Mouse (Mus musculus) forebrain, embryonic 12.5 days (tissue): ENCODE measurements around the gene Gm614. TPM values are rescaled to one million over a fixed set of nuclear protein-coding genes. Genes with fewer than 3 reads are reported as not detected.

ENCODE experiments used
- ATAC-seq: fragments of 200-750 bp; cut with Nextera tagmentation; 2 replicates; pipeline ENCODE4 v1.8.0; 2017; ENCODE audit warnings: moderate TSS enrichment; ENCODE audit not compliant: low FRiP score
- H3K27ac ChIP-seq: fragments of 300-500 bp; sonication (generic); 2 replicates; pipeline ENCODE4 v1.5.1; 2016; ENCODE audit warnings: mild to moderate bottlenecking
- H3K27me3 ChIP-seq: fragments of 300-500 bp; sonication (generic); 2 replicates; pipeline ENCODE4 v1.6.1; 2016; ENCODE audit warnings: mild to moderate bottlenecking
- H3K36me3 ChIP-seq: fragments of 300-500 bp; sonication (generic); replicated peaks from 2 replicates; pipeline ENCODE4 v1.6.1; 2016; ENCODE audit warnings: mild to moderate bottlenecking
- H3K4me1 ChIP-seq: fragments of 300-500 bp; sonication (generic); 2 replicates; pipeline ENCODE4 v1.6.1; 2016
- H3K4me2 ChIP-seq: fragments of 300-500 bp; sonication (generic); 2 replicates; pipeline ENCODE4 v1.6.1; 2016; ENCODE audit warnings: mild to moderate bottlenecking, moderate library complexity
- H3K4me3 ChIP-seq: fragments of 300-500 bp; sonication (generic); replicated peaks from 2 replicates; pipeline ENCODE4 v1.5.1; 2016; ENCODE audit warnings: mild to moderate bottlenecking
- H3K9ac ChIP-seq: fragments of 300-500 bp; sonication (generic); 2 replicates; pipeline ENCODE4 v1.6.1; 2016; ENCODE audit warnings: mild to moderate bottlenecking
- H3K9me3 ChIP-seq: fragments of 300-500 bp; sonication (generic); 2 replicates; pipeline ENCODE4 v1.6.1; 2016
- WGBS: fragments of 180-500 bp; shearing (Covaris S2); methylation state at CpG from one replicate; pipeline ENCODE4 v1.1.7; 2016; 5-methylcytosine and 5-hydroxymethylcytosine counted together
- polyA plus RNA-seq: library from polyadenylated mRNA; unstranded; fragments of >200 nt; fragmentation: Nextera tagmentation; extraction: Ambion mirVana; gene quantifications from 2 replicates; pipeline ENCODE4 v1.2.1, GENCODE M21; 2016

Gm614 gene
- polyA plus RNA-seq, 1 experiment from 2014 or later: not detected

- peak; percentile 33; the same call in 1 of the 2 replicates for ATAC-seq
- Histone ChIP-seq H3K4me3 (peak overlapping the region; percentile 51), H3K27ac (no peak overlapping the region), H3K4me1 (peaks cover 9% of the 10 kb centered on the region), H3K27me3 (peaks cover 8% of the 10 kb centered on the region; the same call in 1 of the 2 replicates), H3K9ac (peak overlapping the region; percentile 61), H3K9me3 (no peaks in the 10 kb centered on the region), H3K4me2 (peak overlapping the region; percentile 69), H3K36me3 (0 out of 2 replicates have a peak, but pooled peaks cover 5% of the 10 kb centered on the region)
- WGBS: 20% methylated on average over 26 of the region's 26 CpGs
Observed at GRCm38 (mm10) chrX:101254740-101255139, 9.1 kb downstream of the Gm614 start.

- ATAC-seq: peak; percentile 94
- peak within 1 kb of the TSS; percentile 61 for H3K9ac ChIP-seq
- peaks cover 8% of the 10 kb centered on the region; the same call in 1 of the 2 replicates for H3K27me3 ChIP-seq
- 18% methylated on average over 47 of the region's 47 CpGs for WGBS
- H3K27ac ChIP-seq: no peak within 1 kb of the TSS
- peak within 1 kb of the TSS; percentile 69 for H3K4me2 ChIP-seq
- H3K4me3 ChIP-seq: peak within 1 kb of the TSS; percentile 51
- H3K4me1 ChIP-seq: peaks cover 9% of the 10 kb centered on the region
- H3K9me3 ChIP-seq: no peaks in the 10 kb centered on the region
- H3K36me3 ChIP-seq: 0 out of 2 replicates have a peak, but pooled peaks cover 5% of the 10 kb centered on the region
Observed at GRCm38 (mm10) chrX:101253952-101254729, 9.7 kb downstream of the Gm614 start, which contains the start of gene Foxo4. Foxo4 (plus strand) TSS chrX:101254528.

- ATAC-seq: no peak
- H3K4me1 ChIP-seq: no peaks in the 10 kb centered on the region
- WGBS: 54% methylated on average over 1 of the region's 1 CpGs
- H3K9ac ChIP-seq: no peak overlapping the region
- H3K36me3 ChIP-seq: no peaks in the 10 kb centered on the region
- no peak overlapping the region for H3K27ac ChIP-seq
- no peaks in the 10 kb centered on the region for H3K9me3 ChIP-seq
- H3K27me3 ChIP-seq: peaks cover 6% of the 10 kb centered on the region; the same call in 1 of the 2 replicates
- no peak overlapping the region for H3K4me3 ChIP-seq
- H3K4me2 ChIP-seq: no peak overlapping the region
Observed at GRCm38 (mm10) chrX:101245011-101245410, 18.8 kb downstream of the Gm614 start.

- H3K9ac ChIP-seq: no peak overlapping the region
- 35% methylated on average over 7 of the region's 7 CpGs for WGBS
Observed at GRCm38 (mm10) chrX:101222796-101223162, 41.0 kb downstream of the Gm614 start.

GRCm38 (mm10) chrX:101221834-101222795, 41.7 kb downstream of the Gm614 start, which contains the start of gene Snx12:
Snx12 (minus strand) TSS chrX:101222563.
- Histone ChIP-seq H3K27me3 (peaks cover 22% of the 10 kb centered on the region; the same call in 1 of the 2 replicates), H3K9me3 (no peaks in the 10 kb centered on the region), H3K4me3 (peak within 1 kb of the TSS; percentile 59), H3K4me2 (peak within 1 kb of the TSS; percentile 61), H3K9ac (peak within 1 kb of the TSS; percentile 63), H3K36me3 (no peaks in the 10 kb centered on the region), H3K27ac (peak within 1 kb of the TSS; percentile 70), H3K4me1 (peaks cover 7% of the 10 kb centered on the region; the same call in 1 of the 2 replicates)
- 26% methylated on average over 55 of the region's 55 CpGs for WGBS
- peak; percentile 98 for ATAC-seq

More at GRCm38 (mm10) chrX:101222796-101223162, 41.0 kb downstream of the Gm614 start:
- H3K4me2 ChIP-seq: peak overlapping the region; percentile 50
- peak overlapping the region; percentile 59 for H3K4me3 ChIP-seq
- no peaks in the 10 kb centered on the region for H3K9me3 ChIP-seq
- peak overlapping the region; percentile 69; the same call in 1 of the 2 replicates for H3K27ac ChIP-seq
- peaks cover 7% of the 10 kb centered on the region; the same call in 1 of the 2 replicates for H3K4me1 ChIP-seq
- H3K27me3 ChIP-seq: peaks cover 22% of the 10 kb centered on the region; the same call in 1 of the 2 replicates
- no peaks in the 10 kb centered on the region for H3K36me3 ChIP-seq
- ATAC-seq: no peak

Other genes starting within 250 kb of the Gm614 start
- gene Tex11, start 204.3 kb downstream of the Gm614 start, polyA plus RNA-seq: not detected in 2 replicates
- 1.3 and 1.8 TPM in 2 replicates for gene Slc7a3, start 178.0 kb downstream of the Gm614 start, polyA plus RNA-seq
- gene Snx12, start 41.4 kb downstream of the Gm614 start, polyA plus RNA-seq: 57.3 and 64.6 TPM in 2 replicates
- gene Foxo4, start 9.5 kb downstream of the Gm614 start, polyA plus RNA-seq: 1.3 and 1.9 TPM in 2 replicates
- 2.0 TPM in 2 replicates for gene Il2rg, start 4.3 kb upstream of the Gm614 start, polyA plus RNA-seq
- gene Gm20489, start 5.0 kb upstream of the Gm614 start, polyA plus RNA-seq: not detected in 2 replicates
- 42.0 and 43.1 TPM in 2 replicates for gene Med12, start 10.0 kb upstream of the Gm614 start, polyA plus RNA-seq
- gene Nlgn3, start 35.2 kb upstream of the Gm614 start, polyA plus RNA-seq: 32.2 and 36.3 TPM in 2 replicates
- not detected in 2 replicates for gene Gjb1, start 112.4 kb upstream of the Gm614 start, polyA plus RNA-seq
- 37.5 and 37.8 TPM in 2 replicates for gene Zmym3, start 156.9 kb upstream of the Gm614 start, polyA plus RNA-seq
- gene Nono, start 165.3 kb upstream of the Gm614 start, polyA plus RNA-seq: 636 and 666 TPM in 2 replicates
- 3.3 and 3.9 TPM in 2 replicates for gene Itgb1bp2, start 185.1 kb upstream of the Gm614 start, polyA plus RNA-seq